Mouse (Mus musculus): ENCODE measurements around the gene Zfp420. TPM values are rescaled to one million over a fixed set of nuclear protein-coding genes. Genes with fewer than 3 reads are reported as not detected.

Zfp420 gene
- polyA plus RNA-seq, 1 experiment from 2014 or later = 12.2 TPM

DNA sequence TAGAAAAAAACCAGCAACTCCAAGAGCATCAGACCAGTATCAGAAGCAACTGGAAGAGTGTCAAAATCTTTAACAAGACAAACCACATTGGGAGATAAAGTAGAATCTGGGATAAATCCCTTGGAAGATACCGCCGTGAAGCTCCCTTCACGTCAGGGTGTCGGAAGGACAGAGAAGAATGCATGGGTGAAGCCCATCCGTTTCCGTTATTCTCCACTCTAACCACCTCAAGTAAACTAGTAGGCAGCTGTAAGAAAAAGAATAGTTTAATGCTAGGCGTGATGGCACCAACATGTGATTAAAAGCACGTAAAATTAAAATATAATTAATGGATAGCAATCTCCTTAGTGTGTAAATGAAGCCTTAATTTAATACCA lies 46.9 kb downstream of the Zfp420 start:
- Histone ChIP-seq H3K4me1 (ENCODE audit: control insufficient read depth, insufficient read depth, low read length) (peaks cover 10% of the 10 kb centered on the region; the same call in 1 of the 2 replicates), H3K9ac (replicated peaks; ENCODE audit: low read depth, low read length) (no peak overlapping the region; the same call in 1 of the 2 replicates), H3K27ac (ENCODE audit: low read length) (peak overlapping the region; percentile 96), H3K4me2 (replicated peaks; ENCODE audit: low read depth, low read length) (peak overlapping the region; percentile 61), H3K4me3 (ENCODE audit: low read depth, low read length) (peak overlapping the region; percentile 59), H3K27me3 (ENCODE audit: control insufficient read depth, insufficient read depth, low read length) (no peaks in the 10 kb centered on the region), H3K36me3 (ENCODE audit: control insufficient read depth, insufficient read depth, low read length) (peaks cover 11% of the 10 kb centered on the region; the same call in 1 of the 2 replicates), H3K9me3 (ENCODE audit: control insufficient read depth, low read depth, low read length) (no peaks in the 10 kb centered on the region)
- no peak; the same call in 1 of the 2 replicates for ATAC-seq (ENCODE audit: insufficient number of reproducible peaks, insufficient read depth, low FRiP score, low read depth)
- 23% methylated on average over 8 of the region's 8 CpGs for WGBS

GRCm38 (mm10) chr7:29907206-29907605 lies 47.4 kb downstream of the Zfp420 start:
- ATAC-seq (ENCODE audit: insufficient number of reproducible peaks, insufficient read depth, low FRiP score, low read depth) = no peak
- Histone ChIP-seq H3K9ac (replicated peaks; ENCODE audit: low read depth, low read length) (no peak overlapping the region), H3K4me1 (ENCODE audit: control insufficient read depth, insufficient read depth, low read length) (peaks cover 10% of the 10 kb centered on the region; the same call in 1 of the 2 replicates), H3K4me3 (ENCODE audit: low read depth, low read length) (no peak overlapping the region), H3K9me3 (ENCODE audit: control insufficient read depth, low read depth, low read length) (no peaks in the 10 kb centered on the region), H3K4me2 (replicated peaks; ENCODE audit: low read depth, low read length) (no peak overlapping the region), H3K36me3 (ENCODE audit: control insufficient read depth, insufficient read depth, low read length) (peaks cover 14% of the 10 kb centered on the region; the same call in 1 of the 2 replicates), H3K27ac (ENCODE audit: low read length) (peak overlapping the region; percentile 75; the same call in 1 of the 2 replicates), H3K27me3 (ENCODE audit: control insufficient read depth, insufficient read depth, low read length) (no peaks in the 10 kb centered on the region)
- WGBS = 89% methylated on average over 5 of the region's 5 CpGs

DNA sequence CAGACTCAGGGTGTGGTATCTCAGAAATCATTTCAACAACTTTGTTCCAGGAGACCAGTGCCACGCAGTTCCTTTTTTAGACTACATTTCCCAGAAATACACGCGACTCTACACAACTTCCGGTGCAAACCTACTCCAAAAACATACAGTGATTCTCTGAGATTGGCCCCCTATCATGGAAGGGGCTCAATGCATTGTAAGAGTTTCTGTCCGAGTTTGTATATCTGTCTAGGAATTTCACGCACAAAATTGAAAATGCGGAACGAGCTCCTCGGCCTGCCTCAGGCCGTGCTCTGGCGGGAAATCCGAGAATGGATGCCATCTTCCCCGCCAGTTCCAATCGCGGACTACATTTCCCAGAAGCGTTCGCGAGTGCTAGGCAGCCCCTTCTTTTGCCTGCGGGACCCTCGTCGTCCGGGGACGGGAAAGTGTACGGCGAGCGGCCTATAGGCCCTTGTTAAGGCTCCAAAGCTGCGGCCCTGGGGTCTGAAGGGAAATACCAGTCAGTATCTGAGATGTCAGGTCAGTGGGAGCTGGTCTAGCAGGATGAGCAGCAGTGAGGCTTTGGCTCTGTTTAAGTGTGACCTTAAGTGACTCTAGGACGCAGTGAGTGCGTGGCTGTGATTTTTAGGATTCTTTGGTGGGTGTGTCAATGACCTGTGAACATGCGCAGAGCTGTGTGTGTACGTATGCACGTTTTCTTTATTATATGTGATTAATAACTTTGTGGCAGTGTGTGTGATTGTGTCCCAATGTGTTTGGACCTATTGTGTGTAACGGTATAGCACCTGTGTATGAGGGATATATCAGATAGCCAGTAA lies 48.6 kb downstream of the Zfp420 start, which contains the start of gene Zfp383:
TSS of gene Zfp383 (plus strand) at position 94 of the 821 bp plus-strand sequence.
- ATAC-seq (ENCODE audit: insufficient number of reproducible peaks, insufficient read depth, low FRiP score, low read depth) = peak; percentile 81
- Histone ChIP-seq H3K9me3 (ENCODE audit: control insufficient read depth, low read depth, low read length) (no peaks in the 10 kb centered on the region), H3K27me3 (ENCODE audit: control insufficient read depth, insufficient read depth, low read length) (no peaks in the 10 kb centered on the region), H3K36me3 (ENCODE audit: control insufficient read depth, insufficient read depth, low read length) (peaks cover 19% of the 10 kb centered on the region), H3K27ac (ENCODE audit: low read length) (peak within 1 kb of the TSS; percentile 75), H3K4me1 (ENCODE audit: control insufficient read depth, insufficient read depth, low read length) (peaks cover 10% of the 10 kb centered on the region; the same call in 1 of the 2 replicates), H3K9ac (replicated peaks; ENCODE audit: low read depth, low read length) (peak within 1 kb of the TSS; percentile 70), H3K4me2 (replicated peaks; ENCODE audit: low read depth, low read length) (peak within 1 kb of the TSS; percentile 55), H3K4me3 (ENCODE audit: low read depth, low read length) (peak within 1 kb of the TSS; percentile 58)
- WGBS = under 1% methylated on average over 33 of the region's 33 CpGs

- Histone ChIP-seq H3K27ac (ENCODE audit: low read length) (no peak overlapping the region), H3K4me2 (replicated peaks; ENCODE audit: low read depth, low read length) (no peak overlapping the region), H3K4me3 (ENCODE audit: low read depth, low read length) (no peak overlapping the region), H3K4me1 (ENCODE audit: control insufficient read depth, insufficient read depth, low read length) (peaks cover 10% of the 10 kb centered on the region; the same call in 1 of the 2 replicates), H3K9ac (replicated peaks; ENCODE audit: low read depth, low read length) (no peak overlapping the region), H3K27me3 (ENCODE audit: control insufficient read depth, insufficient read depth, low read length) (no peaks in the 10 kb centered on the region), H3K9me3 (ENCODE audit: control insufficient read depth, low read depth, low read length) (no peaks in the 10 kb centered on the region), H3K36me3 (ENCODE audit: control insufficient read depth, insufficient read depth, low read length) (peaks cover 35% of the 10 kb centered on the region)
- WGBS = 72% methylated on average over 2 of the region's 2 CpGs
- no peak for ATAC-seq (ENCODE audit: insufficient number of reproducible peaks, insufficient read depth, low FRiP score, low read depth)
These were observed 50.5 kb downstream of the Zfp420 start for GRCm38 (mm10) chr7:29910252-29910651.

GRCm38 (mm10) chr7:29912172-29912571 lies 52.4 kb downstream of the Zfp420 start:
- Histone ChIP-seq H3K4me1 (ENCODE audit: control insufficient read depth, insufficient read depth, low read length) (peaks cover 10% of the 10 kb centered on the region; the same call in 1 of the 2 replicates), H3K36me3 (ENCODE audit: control insufficient read depth, insufficient read depth, low read length) (peaks cover 42% of the 10 kb centered on the region), H3K27me3 (ENCODE audit: control insufficient read depth, insufficient read depth, low read length) (no peaks in the 10 kb centered on the region), H3K4me2 (replicated peaks; ENCODE audit: low read depth, low read length) (no peak overlapping the region), H3K27ac (ENCODE audit: low read length) (no peak overlapping the region), H3K9me3 (ENCODE audit: control insufficient read depth, low read depth, low read length) (no peaks in the 10 kb centered on the region), H3K9ac (replicated peaks; ENCODE audit: low read depth, low read length) (no peak overlapping the region), H3K4me3 (ENCODE audit: low read depth, low read length) (no peak overlapping the region)
- 91% methylated on average over 13 of the region's 13 CpGs for WGBS
- no peak for ATAC-seq (ENCODE audit: insufficient number of reproducible peaks, insufficient read depth, low FRiP score, low read depth)

- Histone ChIP-seq H3K27me3 (ENCODE audit: control insufficient read depth, insufficient read depth, low read length) (no peaks in the 10 kb centered on the region), H3K4me3 (ENCODE audit: low read depth, low read length) (no peak overlapping the region), H3K9me3 (ENCODE audit: control insufficient read depth, low read depth, low read length) (no peaks in the 10 kb centered on the region), H3K9ac (replicated peaks; ENCODE audit: low read depth, low read length) (no peak overlapping the region), H3K27ac (ENCODE audit: low read length) (no peak overlapping the region), H3K4me1 (ENCODE audit: control insufficient read depth, insufficient read depth, low read length) (no peaks in the 10 kb centered on the region), H3K36me3 (ENCODE audit: control insufficient read depth, insufficient read depth, low read length) (peaks cover 31% of the 10 kb centered on the region), H3K4me2 (replicated peaks; ENCODE audit: low read depth, low read length) (no peak overlapping the region)
- 51% methylated on average over 6 of the region's 6 CpGs for WGBS
- no peak for ATAC-seq (ENCODE audit: insufficient number of reproducible peaks, insufficient read depth, low FRiP score, low read depth)
These were observed 57.7 kb downstream of the Zfp420 start for GRCm38 (mm10) chr7:29917371-29918061.

- Histone ChIP-seq H3K4me3 (ENCODE audit: low read depth, low read length) (no peak overlapping the region), H3K36me3 (ENCODE audit: control insufficient read depth, insufficient read depth, low read length) (peaks cover 28% of the 10 kb centered on the region), H3K9ac (replicated peaks; ENCODE audit: low read depth, low read length) (no peak overlapping the region), H3K27me3 (ENCODE audit: control insufficient read depth, insufficient read depth, low read length) (no peaks in the 10 kb centered on the region), H3K4me2 (replicated peaks; ENCODE audit: low read depth, low read length) (no peak overlapping the region), H3K9me3 (ENCODE audit: control insufficient read depth, low read depth, low read length) (no peaks in the 10 kb centered on the region), H3K27ac (ENCODE audit: low read length) (no peak overlapping the region), H3K4me1 (ENCODE audit: control insufficient read depth, insufficient read depth, low read length) (no peaks in the 10 kb centered on the region)
- ATAC-seq (ENCODE audit: insufficient number of reproducible peaks, insufficient read depth, low FRiP score, low read depth) = no peak
- WGBS = 89% methylated on average over 4 of the region's 4 CpGs
These were observed 58.3 kb downstream of the Zfp420 start for GRCm38 (mm10) chr7:29918062-29918453.

DNA sequence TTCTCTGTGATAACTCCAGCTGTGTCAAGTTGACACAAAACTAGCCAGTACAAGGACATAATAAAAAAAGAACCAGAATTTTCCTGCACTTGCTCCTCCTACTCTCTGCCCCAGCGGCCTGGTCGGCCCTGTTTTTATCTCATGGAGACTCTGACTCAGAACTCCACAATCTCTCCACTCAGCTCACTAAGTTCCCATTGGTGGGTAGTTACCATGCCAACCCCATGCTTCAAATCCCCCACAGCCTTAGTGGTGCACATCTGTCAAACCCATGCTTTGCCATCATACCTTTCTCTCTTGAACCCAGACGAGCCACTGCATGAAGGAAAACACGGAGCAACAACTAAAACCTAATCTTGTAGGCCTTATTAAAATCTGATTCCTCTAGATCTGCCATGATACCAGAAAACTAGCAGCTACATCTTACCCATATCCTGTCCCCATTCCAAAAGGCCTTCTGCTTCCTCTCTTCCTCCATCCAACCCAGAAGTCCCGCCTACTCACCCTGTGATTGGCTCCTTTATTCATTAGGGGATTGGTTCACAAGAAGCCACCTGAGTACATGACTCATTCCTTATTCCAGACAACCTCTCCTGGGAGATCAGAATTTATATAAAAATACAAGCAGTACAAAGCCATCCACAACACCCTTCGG lies 61.8 kb downstream of the Zfp420 start:
- 65% methylated on average over 6 of the region's 6 CpGs for WGBS
- Histone ChIP-seq H3K27ac (ENCODE audit: low read length) (no peak overlapping the region), H3K4me3 (ENCODE audit: low read depth, low read length) (no peak overlapping the region), H3K27me3 (ENCODE audit: control insufficient read depth, insufficient read depth, low read length) (no peaks in the 10 kb centered on the region), H3K9ac (replicated peaks; ENCODE audit: low read depth, low read length) (no peak overlapping the region), H3K4me2 (replicated peaks; ENCODE audit: low read depth, low read length) (no peak overlapping the region), H3K4me1 (ENCODE audit: control insufficient read depth, insufficient read depth, low read length) (no peaks in the 10 kb centered on the region), H3K36me3 (ENCODE audit: control insufficient read depth, insufficient read depth, low read length) (no peaks in the 10 kb centered on the region), H3K9me3 (ENCODE audit: control insufficient read depth, low read depth, low read length) (no peaks in the 10 kb centered on the region)
- no peak for ATAC-seq (ENCODE audit: insufficient number of reproducible peaks, insufficient read depth, low FRiP score, low read depth)

All from stomach, embryonic 14.5 days (tissue).